Mouse (Mus musculus) CH12.LX (cell line): ENCODE measurements around the gene Metap1.

Experiments used
- CTCF ChIP-seq, 2 experiments: IDR thresholded peaks in 1 of 2; conservative IDR thresholded peaks in 1 of 2; 2 replicates each; pipeline ENCODE4 v1.5.1; 2011 to 2012; ENCODE audit warnings: low read depth in 2 of 2, low read length in 2 of 2, improper control_type of control experiment in 1 of 2, inconsistent platforms in 1 of 2, mild to moderate bottlenecking in 1 of 2, moderate library complexity in 1 of 2
- MXI1 ChIP-seq: IDR thresholded peaks from 2 replicates; pipeline ENCODE4 v1.6.1; 2011; ENCODE audit warnings: mild to moderate bottlenecking, low read depth, low read length, improper control_type of control experiment
- POLR2A ChIP-seq: IDR thresholded peaks from 2 replicates; pipeline ENCODE4 v1.6.1; 2011; ENCODE audit warnings: low read depth, mild to moderate bottlenecking, improper control_type of control experiment, low read length
- POLR2AphosphoS2 ChIP-seq: IDR thresholded peaks from 2 replicates; pipeline ENCODE4 v1.6.1; 2011; ENCODE audit warnings: low read depth, low read length, improper control_type of control experiment
- RCOR1 ChIP-seq: conservative IDR thresholded peaks from 2 replicates; pipeline ENCODE4 v1.6.1; 2012; ENCODE audit warnings: low read depth, mild to moderate bottlenecking, inconsistent platforms, low read length, improper control_type of control experiment
- SIN3A ChIP-seq: IDR thresholded peaks from 2 replicates; pipeline ENCODE4 v1.6.1; 2012; ENCODE audit warnings: low read length, improper control_type of control experiment, inconsistent platforms
- UBTF ChIP-seq: IDR thresholded peaks from 2 replicates; pipeline ENCODE4 v1.6.1; 2012; ENCODE audit warnings: low read depth, mild to moderate bottlenecking, inconsistent platforms, low read length, improper control_type of control experiment, moderate library complexity

DNA sequence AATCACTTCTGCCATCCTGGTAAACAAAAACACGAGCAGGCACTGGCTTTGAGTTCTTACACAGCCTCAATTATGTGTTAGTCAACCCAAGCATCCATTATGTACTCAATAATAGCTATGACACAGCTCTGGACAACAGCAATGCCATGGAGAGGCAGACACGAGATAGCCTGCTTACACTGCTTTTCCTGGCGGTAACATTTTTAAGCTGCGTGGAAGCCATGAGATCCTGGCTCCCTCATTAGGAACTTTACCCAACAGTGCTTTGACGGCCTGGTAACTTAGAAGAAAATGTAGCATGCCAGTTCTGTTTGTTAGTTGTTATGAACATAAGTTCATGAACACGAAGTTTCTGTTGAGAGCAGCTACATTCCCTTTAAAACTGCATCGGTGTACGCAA, 36.2 kb upstream of the Metap1 start:
- TF ChIP-seq UBTF (no peak), CTCF (conservative IDR thresholded peaks at IDR 0.05 in 1 of 2, IDR thresholded peaks at IDR 0.05 in 1 of 2; ENCODE audit: low read depth in 2 of 2, low read length in 2 of 2) (no peak), MXI1 (no peak), POLR2A (no peak), POLR2AphosphoS2 (no peak), SIN3A (no peak), RCOR1 (no peak)
